Mouse (Mus musculus) embryonic fibroblast, embryonic 13.5 days (primary cell): ENCODE measurements around the gene 1110008P14Rik.

Experiments used
- CTCF ChIP-seq: IDR thresholded peaks from 2 replicates; pipeline ENCODE4 v1.5.1; 2011; ENCODE audit warnings: mild to moderate bottlenecking, control low read depth, low read length, moderate library complexity, borderline replicate concordance; ENCODE audit not compliant: insufficient read depth
- POLR2A ChIP-seq: IDR thresholded peaks from 2 replicates; pipeline ENCODE4 v1.6.1; 2011; ENCODE audit warnings: low read depth, mild to moderate bottlenecking, control low read depth, low read length, moderate library complexity

GRCm38 (mm10) chr2:32342039-32342438 is 39.7 kb downstream of the 1110008P14Rik start:
- TF ChIP-seq POLR2A (no peak), CTCF (no peak)
